ENCODE assay signal across 8 mouse cellular contexts in the genomic region with DNA sequence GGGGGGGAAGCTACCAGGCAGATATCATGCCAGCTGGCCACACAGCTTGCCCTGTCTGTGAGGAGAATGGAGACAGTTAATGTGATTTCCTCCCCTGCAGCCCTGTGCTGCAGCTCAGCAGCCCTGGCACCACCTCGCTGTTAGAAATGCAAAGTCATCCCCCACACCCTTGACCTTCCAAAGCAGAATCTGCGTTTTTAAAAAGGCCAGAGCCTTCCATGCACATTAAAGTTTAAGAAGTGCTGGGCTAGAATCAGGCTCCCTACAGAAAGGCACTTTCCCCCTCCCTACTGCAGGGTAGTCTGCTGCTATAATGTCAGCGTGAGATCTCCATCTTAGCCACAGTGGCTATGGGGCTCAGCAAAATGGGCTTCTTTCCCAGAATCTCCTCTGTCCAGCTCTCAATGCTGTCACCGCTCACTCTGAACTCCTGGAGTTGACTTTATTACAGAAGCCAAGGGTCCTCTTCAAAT. TPM values are rescaled to one million over a fixed set of nuclear protein-coding genes. Genes with fewer than 3 reads are reported as not detected.
DNase-seq lines count a peak whose midpoint lies in the region; ATAC-seq and TF ChIP-seq lines count a peak whose summit lies in the region.

No protein-coding gene starts in this region.

- peaks cover 5% of the 10 kb centered on the region; the same call in 1 of the 2 replicates for H3K4me1 ChIP-seq in kidney, adult 2 months (ENCODE audit: control insufficient read depth, insufficient read depth, low read length)
- H3K4me1 ChIP-seq in liver, embryonic 11.5 days (replicated peaks; ENCODE audit: control insufficient read depth, insufficient read depth, low read length) = peaks cover 5% of the 10 kb centered on the region; the same call in 1 of the 2 replicates

- H3K9ac ChIP-seq in liver, embryonic 11.5 days (ENCODE audit: low read depth, low read length) = no peak overlapping the region

- no peak overlapping the region; the same call in 1 of the 2 replicates for H3K4me2 ChIP-seq in liver, embryonic 11.5 days

- no peak overlapping the region for H3K27ac ChIP-seq in kidney, adult 2 months (ENCODE audit: insufficient read depth, low read depth, low read length)
- peak overlapping the region; percentile 55; the same call in 1 of the 2 replicates for H3K27ac ChIP-seq in liver, embryonic 11.5 days (ENCODE audit: low read depth, low read length)

- ATAC-seq in liver, embryonic 11.5 days (replicated peaks; ENCODE audit: low FRiP score) = peak; percentile 58; the same call in 1 of the 2 replicates
- ATAC-seq in inflammation-experienced regulatory T-cells, adult 6 months = no peak

- H3K36me3 ChIP-seq in kidney, adult 2 months (ENCODE audit: control insufficient read depth, insufficient read depth, low read length) = no peaks in the 10 kb centered on the region
- no peaks in the 10 kb centered on the region for H3K36me3 ChIP-seq in liver, embryonic 11.5 days (ENCODE audit: control insufficient read depth, insufficient read depth, low read length)

- no peaks in the 10 kb centered on the region for H3K9me3 ChIP-seq in liver, embryonic 11.5 days (ENCODE audit: control insufficient read depth, low read length)

- no peak overlapping the region for H3K4me3 ChIP-seq in kidney, adult 2 months (ENCODE audit: insufficient read depth, low read depth, low read length)
- H3K4me3 ChIP-seq in liver, embryonic 11.5 days (ENCODE audit: low read depth, low read length) = no peak overlapping the region

- WGBS in kidney, adult 2 months = 30% methylated on average over 4 of the region's 4 CpGs
- WGBS in liver, embryonic 11.5 days = 41% methylated on average over 4 of the region's 4 CpGs

- TF ChIP-seq POLR2A in kidney, adult 2 months (IDR thresholded peaks at IDR 0.05; ENCODE audit: low read depth, low read length) = no peak

- no peaks in the 10 kb centered on the region for H3K27me3 ChIP-seq in kidney, adult 2 months (replicated peaks; ENCODE audit: control insufficient read depth, insufficient read depth, low read length)
- no peaks in the 10 kb centered on the region for H3K27me3 ChIP-seq in liver, embryonic 11.5 days (replicated peaks; ENCODE audit: control insufficient read depth, insufficient read depth, low read length)

- no peak for TF ChIP-seq CTCF in kidney, adult 2 months (conservative IDR thresholded peaks at IDR 0.05; ENCODE audit: insufficient read depth, insufficient read length, low read depth, low read length)

- peak; percentile 17 for DNase-seq in kidney, adult 2 months
- DNase-seq in kidney, adult 8-10 months = no peak
- peak; percentile 71 for DNase-seq in NIH3T3 (ENCODE audit: low read depth)
- DNase-seq in c-Kit-positive CD71-positive TER-119-positive erythroid progenitor cells, embryonic 14.5 days (ENCODE audit: low spot score) = peak; percentile 54
- DNase-seq in liver, embryonic 11.5 days (ENCODE audit: low spot score) = no peak
- no peak for DNase-seq in layer of hippocampus, adult 11-12 months (ENCODE audit: low spot score)
- no peak for DNase-seq in thymus, postnatal 14 days

RNA-seq across cellular contexts. Expression of gene Tfrc, which starts 10.8 kb away (rescaled TPM):
- polyA plus RNA-seq in kidney, adult 2 months (2012; rRNA removed) = 7.9 and 12.0 TPM in 2 replicates
- polyA plus RNA-seq in liver, embryonic 11.5 days (2014; fragmentation: Nextera tagmentation; extraction: Ambion mirVana) = 220 and 245 TPM in 2 replicates
- polyA plus RNA-seq in inflammation-experienced regulatory T-cells, adult 6 months (2017; shearing (Covaris generic)) = 10 to 100 TPM; 15.9 to 22.7 (median 17.9) TPM

RNA-seq across cellular contexts. Expression of gene Tnk2, which starts 45.7 kb away (rescaled TPM):
- 35.8 and 40.8 TPM in 2 replicates for polyA plus RNA-seq in kidney, adult 2 months (2012; rRNA removed)
- polyA plus RNA-seq in liver, embryonic 11.5 days (2014; fragmentation: Nextera tagmentation; extraction: Ambion mirVana) = 10.8 and 11.6 TPM in 2 replicates
- polyA plus RNA-seq in inflammation-experienced regulatory T-cells, adult 6 months (2017; shearing (Covaris generic)) = 10 to 100 TPM in 1 of 3 experiments, 1 to 10 TPM in 2; 7.2 to 10.1 (median 8.6) TPM

Comparison
In these comparisons a context has a peak if more than half of its experiments do, and no peak if none do; other contexts are left out.
1. DNase-seq: peak in kidney, adult 2 months (single experiment), NIH3T3 (single experiment) and c-Kit-positive CD71-positive TER-119-positive erythroid progenitor cells, embryonic 14.5 days (single experiment); none in kidney, adult 8-10 months (0 of 2), liver, embryonic 11.5 days (single experiment), layer of hippocampus, adult 11-12 months (single experiment) and thymus, postnatal 14 days (single experiment).